Mouse (Mus musculus): ENCODE data around the gene Slc22a17. TPM values are rescaled to one million over a fixed set of nuclear protein-coding genes. Genes with fewer than 3 reads are reported as not detected.

Slc22a17 gene
- total RNA-seq, 4 experiments from 2014 or later = 629 to 644 (median 642) TPM

GRCm38 (mm10) chr14:54939434-54940175 lies 26.7 kb upstream of the Slc22a17 start:
- DNase-seq (ENCODE audit: low spot score in 2 of 2) = peak in 1 of 2 experiments; percentile 56

- DNase-seq (ENCODE audit: low spot score in 2 of 2) = no peak
Observed at GRCm38 (mm10) chr14:54938431-54939219, 25.7 kb upstream of the Slc22a17 start.

GRCm38 (mm10) chr14:54937361-54938182 lies 24.6 kb upstream of the Slc22a17 start:
- DNase-seq (ENCODE audit: low spot score in 2 of 2) = no peak

- DNase-seq (ENCODE audit: low spot score in 2 of 2) = no peak
Observed at GRCm38 (mm10) chr14:54936831-54937160, 23.9 kb upstream of the Slc22a17 start.

- peak; percentile 85 to 88 for DNase-seq (ENCODE audit: low spot score in 2 of 2)
Observed at GRCm38 (mm10) chr14:54935904-54936830, 23.2 kb upstream of the Slc22a17 start, which contains the start of gene Cmtm5. TSS of gene Cmtm5 (plus strand) at chr14:54936261.

GRCm38 (mm10) chr14:54932645-54933150 lies 19.8 kb upstream of the Slc22a17 start, which contains the start of gene Il25:
TSS of gene Il25 (plus strand) at chr14:54932695.
- DNase-seq (ENCODE audit: low spot score in 2 of 2) = no peak

- no peak for DNase-seq (ENCODE audit: low spot score in 2 of 2)
Observed at GRCm38 (mm10) chr14:54930431-54930830, 17.5 kb upstream of the Slc22a17 start.

- no peak for DNase-seq (ENCODE audit: low spot score in 2 of 2)
Observed at GRCm38 (mm10) chr14:54929801-54930200, 16.9 kb upstream of the Slc22a17 start.

GRCm38 (mm10) chr14:54927296-54927695 lies 14.4 kb upstream of the Slc22a17 start:
- DNase-seq (ENCODE audit: low spot score in 2 of 2) = no peak

GRCm38 (mm10) chr14:54926401-54927158 lies 13.6 kb upstream of the Slc22a17 start:
- DNase-seq (ENCODE audit: low spot score in 2 of 2) = peak in 1 of 2 experiments; percentile 42

GRCm38 (mm10) chr14:54925349-54926342 lies 12.7 kb upstream of the Slc22a17 start, which contains the start of gene Efs:
TSS of gene Efs (minus strand) at chr14:54926126.
- DNase-seq (ENCODE audit: low spot score in 2 of 2) = peak in 1 of 2 experiments; percentile 55

- DNase-seq (ENCODE audit: low spot score in 2 of 2) = no peak
Observed at GRCm38 (mm10) chr14:54924641-54925348, 11.9 kb upstream of the Slc22a17 start.

GRCm38 (mm10) chr14:54920076-54920685 lies 7.2 kb upstream of the Slc22a17 start:
- DNase-seq (ENCODE audit: low spot score in 2 of 2) = no peak

- DNase-seq (ENCODE audit: low spot score in 2 of 2) = no peak
Observed at GRCm38 (mm10) chr14:54913343-54913742, 411 bp upstream of the Slc22a17 start.

GRCm38 (mm10) chr14:54912109-54912850 lies 652 bp downstream of the Slc22a17 start:
- no peak for DNase-seq (ENCODE audit: low spot score in 2 of 2)

- no peak for DNase-seq (ENCODE audit: low spot score in 2 of 2)
Observed at GRCm38 (mm10) chr14:54908682-54909081, 4.2 kb downstream of the Slc22a17 start.

Measured in layer of hippocampus, adult 8-10 months (tissue).